Mouse (Mus musculus) adipocyte (in vitro differentiated cells): ENCODE measurements around the gene Slc28a1.

Source experiments
- DNase-seq: peaks from one replicate; pipeline ENCODE4 v3.0.0-alpha.2; 2016; ENCODE audit warnings: low spot score

Slc28a1 gene

GRCm38 (mm10) chr7:81213347-81214152 lies 99.0 kb downstream of the Slc28a1 start, which contains the start of gene Pde8a:
Gene Pde8a (plus strand): TSS chr7:81213596.
- no peak for DNase-seq

- no peak for DNase-seq
Observed at GRCm38 (mm10) chr7:81214153-81214907, 99.7 kb downstream of the Slc28a1 start.

- DNase-seq: no peak
Observed at GRCm38 (mm10) chr7:81215950-81216349, 101.4 kb downstream of the Slc28a1 start.

- DNase-seq: no peak
Observed at GRCm38 (mm10) chr7:81219321-81219720, 104.7 kb downstream of the Slc28a1 start.
